Mouse (Mus musculus): ENCODE results near the gene Ccpg1os. TPM values are rescaled to one million over a fixed set of nuclear protein-coding genes. Genes with fewer than 3 reads are reported as not detected.
A peak's percentile ranks its signal among the peaks of the same experiment; 100 is the strongest.

Ccpg1os gene
- total and polyA plus RNA-seq, 2 experiments from 2014 or later: 15.8 to 28.0 TPM

- H3K9ac ChIP-seq (replicated peaks; ENCODE audit: low read depth, low read length): no peak overlapping the region
- H3K4me2 ChIP-seq (ENCODE audit: low read depth, low read length): no peak overlapping the region
- H3K9me3 ChIP-seq (replicated peaks; ENCODE audit: control insufficient read depth, low read length): no peaks in the 10 kb centered on the region
- ATAC-seq (ENCODE audit: insufficient read depth, low read depth): no peak
- WGBS: 78% methylated on average over 1 of the region's 1 CpGs
- no peak for DNase-seq (ENCODE audit: low spot score)
- no peak overlapping the region for H3K27ac ChIP-seq (ENCODE audit: low read depth)
- no peaks in the 10 kb centered on the region for H3K4me1 ChIP-seq (ENCODE audit: control insufficient read depth, insufficient read depth)
- H3K27me3 ChIP-seq (ENCODE audit: control insufficient read depth, insufficient read depth, low read length): no peaks in the 10 kb centered on the region
- H3K4me3 ChIP-seq (ENCODE audit: low read depth, low read length): no peak overlapping the region
- no peak for TF ChIP-seq EP300 (IDR thresholded peaks at IDR 0.05; ENCODE audit: low read depth)
- no peak for TF ChIP-seq CTCF (IDR thresholded peaks at IDR 0.05; ENCODE audit: low read depth)
- H3K36me3 ChIP-seq (replicated peaks; ENCODE audit: control insufficient read depth, insufficient read depth, low read length): no peaks in the 10 kb centered on the region
Observed at GRCm38 (mm10) chr9:72975242-72975641, 9.9 kb downstream of the Ccpg1os start.

- Histone ChIP-seq H3K4me3 (ENCODE audit: low read depth, low read length) (no peak overlapping the region), H3K36me3 (replicated peaks; ENCODE audit: control insufficient read depth, insufficient read depth, low read length) (no peaks in the 10 kb centered on the region), H3K9me3 (replicated peaks; ENCODE audit: control insufficient read depth, low read length) (no peaks in the 10 kb centered on the region), H3K4me2 (ENCODE audit: low read depth, low read length) (no peak overlapping the region), H3K27me3 (ENCODE audit: control insufficient read depth, insufficient read depth, low read length) (no peaks in the 10 kb centered on the region), H3K4me1 (ENCODE audit: control insufficient read depth, insufficient read depth) (no peaks in the 10 kb centered on the region), H3K27ac (ENCODE audit: low read depth) (no peak overlapping the region), H3K9ac (replicated peaks; ENCODE audit: low read depth, low read length) (no peak overlapping the region)
- ATAC-seq (ENCODE audit: insufficient read depth, low read depth): no peak
- TF ChIP-seq EP300 (IDR thresholded peaks at IDR 0.05; ENCODE audit: low read depth): no peak
- no peak for TF ChIP-seq CTCF (IDR thresholded peaks at IDR 0.05; ENCODE audit: low read depth)
- WGBS: 85% methylated on average over 5 of the region's 5 CpGs
- no peak for DNase-seq (ENCODE audit: low spot score)
Observed at GRCm38 (mm10) chr9:72974734-72975133, 10.4 kb downstream of the Ccpg1os start.

GRCm38 (mm10) chr9:72972984-72973383, 12.2 kb downstream of the Ccpg1os start:
- no peaks in the 10 kb centered on the region for H3K36me3 ChIP-seq (replicated peaks; ENCODE audit: control insufficient read depth, insufficient read depth, low read length)
- H3K4me2 ChIP-seq (ENCODE audit: low read depth, low read length): no peak overlapping the region
- no peak overlapping the region for H3K9ac ChIP-seq (replicated peaks; ENCODE audit: low read depth, low read length)
- H3K4me3 ChIP-seq (ENCODE audit: low read depth, low read length): no peak overlapping the region
- DNase-seq (ENCODE audit: low spot score) (no peak), ATAC-seq (ENCODE audit: insufficient read depth, low read depth) (no peak)
- no peaks in the 10 kb centered on the region for H3K27me3 ChIP-seq (ENCODE audit: control insufficient read depth, insufficient read depth, low read length)
- H3K9me3 ChIP-seq (replicated peaks; ENCODE audit: control insufficient read depth, low read length): no peaks in the 10 kb centered on the region
- TF ChIP-seq EP300 (IDR thresholded peaks at IDR 0.05; ENCODE audit: low read depth) (no peak), CTCF (IDR thresholded peaks at IDR 0.05; ENCODE audit: low read depth) (no peak)
- H3K27ac ChIP-seq (ENCODE audit: low read depth): no peak overlapping the region
- no peaks in the 10 kb centered on the region for H3K4me1 ChIP-seq (ENCODE audit: control insufficient read depth, insufficient read depth)

GRCm38 (mm10) chr9:72972435-72972834, 12.7 kb downstream of the Ccpg1os start:
- DNase-seq (ENCODE audit: low spot score) (no peak), ATAC-seq (ENCODE audit: insufficient read depth, low read depth) (no peak)
- H3K4me3 ChIP-seq (ENCODE audit: low read depth, low read length): no peak overlapping the region
- H3K4me2 ChIP-seq (ENCODE audit: low read depth, low read length): no peak overlapping the region
- no peak for TF ChIP-seq CTCF (IDR thresholded peaks at IDR 0.05; ENCODE audit: low read depth)
- TF ChIP-seq EP300 (IDR thresholded peaks at IDR 0.05; ENCODE audit: low read depth): no peak
- no peaks in the 10 kb centered on the region for H3K27me3 ChIP-seq (ENCODE audit: control insufficient read depth, insufficient read depth, low read length)
- WGBS: 83% methylated on average over 5 of the region's 5 CpGs
- H3K9me3 ChIP-seq (replicated peaks; ENCODE audit: control insufficient read depth, low read length): no peaks in the 10 kb centered on the region
- H3K4me1 ChIP-seq (ENCODE audit: control insufficient read depth, insufficient read depth): no peaks in the 10 kb centered on the region
- H3K36me3 ChIP-seq (replicated peaks; ENCODE audit: control insufficient read depth, insufficient read depth, low read length): no peaks in the 10 kb centered on the region
- H3K27ac ChIP-seq (ENCODE audit: low read depth): no peak overlapping the region
- H3K9ac ChIP-seq (replicated peaks; ENCODE audit: low read depth, low read length): no peak overlapping the region

- H3K4me3 ChIP-seq (ENCODE audit: low read depth, low read length): no peak overlapping the region
- H3K27ac ChIP-seq (ENCODE audit: low read depth): no peak overlapping the region
- peak; percentile 31 for DNase-seq (ENCODE audit: low spot score)
- TF ChIP-seq EP300 (IDR thresholded peaks at IDR 0.05; ENCODE audit: low read depth): no peak
- TF ChIP-seq CTCF (IDR thresholded peaks at IDR 0.05; ENCODE audit: low read depth): no peak
- ATAC-seq (ENCODE audit: insufficient read depth, low read depth): peak; percentile 41; the same call in 1 of the 2 replicates
- H3K4me1 ChIP-seq (ENCODE audit: control insufficient read depth, insufficient read depth): no peaks in the 10 kb centered on the region
- H3K36me3 ChIP-seq (replicated peaks; ENCODE audit: control insufficient read depth, insufficient read depth, low read length): no peaks in the 10 kb centered on the region
- no peak overlapping the region for H3K9ac ChIP-seq (replicated peaks; ENCODE audit: low read depth, low read length)
- H3K4me2 ChIP-seq (ENCODE audit: low read depth, low read length): no peak overlapping the region
- no peaks in the 10 kb centered on the region for H3K27me3 ChIP-seq (ENCODE audit: control insufficient read depth, insufficient read depth, low read length)
- 62% methylated on average over 7 of the region's 7 CpGs for WGBS
- H3K9me3 ChIP-seq (replicated peaks; ENCODE audit: control insufficient read depth, low read length): no peaks in the 10 kb centered on the region
Observed at GRCm38 (mm10) chr9:72969874-72970273, 15.3 kb downstream of the Ccpg1os start.

- no peaks in the 10 kb centered on the region for H3K27me3 ChIP-seq (ENCODE audit: control insufficient read depth, insufficient read depth, low read length)
- no peak overlapping the region for H3K4me3 ChIP-seq (ENCODE audit: low read depth, low read length)
- no peaks in the 10 kb centered on the region for H3K9me3 ChIP-seq (replicated peaks; ENCODE audit: control insufficient read depth, low read length)
- no peak overlapping the region for H3K27ac ChIP-seq (ENCODE audit: low read depth)
- H3K36me3 ChIP-seq (replicated peaks; ENCODE audit: control insufficient read depth, insufficient read depth, low read length): no peaks in the 10 kb centered on the region
- TF ChIP-seq EP300 (IDR thresholded peaks at IDR 0.05; ENCODE audit: low read depth) (no peak), CTCF (IDR thresholded peaks at IDR 0.05; ENCODE audit: low read depth) (peak; percentile 70)
- no peak overlapping the region for H3K9ac ChIP-seq (replicated peaks; ENCODE audit: low read depth, low read length)
- ATAC-seq (ENCODE audit: insufficient read depth, low read depth) (peak; percentile 73), DNase-seq (ENCODE audit: low spot score) (peak; percentile 71)
- 26% methylated on average over 11 of the region's 11 CpGs for WGBS
- no peaks in the 10 kb centered on the region for H3K4me1 ChIP-seq (ENCODE audit: control insufficient read depth, insufficient read depth)
- H3K4me2 ChIP-seq (ENCODE audit: low read depth, low read length): no peak overlapping the region
Observed at GRCm38 (mm10) chr9:72968349-72969061, 16.7 kb downstream of the Ccpg1os start.

Measured in heart, postnatal 0 days (tissue).